Mouse (Mus musculus): ENCODE results near the gene Adam23.
"Not testable (repeated sequence)": the region's sequence is repeated elsewhere in the genome, so short reads cannot be mapped to it uniquely, and the experiment has no call there.

Adam23 gene

GRCm38 (mm10) chr1:63576803-63577202 lies 131.1 kb downstream of the Adam23 start:
- no peak for DNase-seq (ENCODE audit: inconsistent ontology term)

GRCm38 (mm10) chr1:63579153-63579552 lies 133.5 kb downstream of the Adam23 start:
- no peak for DNase-seq (ENCODE audit: inconsistent ontology term)

GRCm38 (mm10) chr1:63586869-63587268 lies 141.2 kb downstream of the Adam23 start:
- DNase-seq (ENCODE audit: inconsistent ontology term) = no peak

- no peak for DNase-seq (ENCODE audit: inconsistent ontology term)
Measured at GRCm38 (mm10) chr1:63603870-63604500, 158.3 kb downstream of the Adam23 start.

- no peak for DNase-seq (ENCODE audit: inconsistent ontology term)
Measured at GRCm38 (mm10) chr1:63609613-63610012, 163.9 kb downstream of the Adam23 start.

GRCm38 (mm10) chr1:63614594-63614993 lies 168.9 kb downstream of the Adam23 start:
- DNase-seq (ENCODE audit: inconsistent ontology term) = peak; percentile 61

- DNase-seq (ENCODE audit: inconsistent ontology term) = no peak
Measured at GRCm38 (mm10) chr1:63615668-63616067, 170.0 kb downstream of the Adam23 start, which contains the start of gene Gm39653. Gm39653 (plus strand) TSS chr1:63615968.

GRCm38 (mm10) chr1:63628211-63628610 lies 182.5 kb downstream of the Adam23 start:
- peak; percentile 27 for DNase-seq (ENCODE audit: inconsistent ontology term)

- DNase-seq (ENCODE audit: inconsistent ontology term) = not testable (repeated sequence)
Measured at GRCm38 (mm10) chr1:63630390-63630789, 184.7 kb downstream of the Adam23 start.

GRCm38 (mm10) chr1:63639921-63640320 lies 194.2 kb downstream of the Adam23 start:
- no peak for DNase-seq (ENCODE audit: inconsistent ontology term)
